Mouse (Mus musculus) G1E (cell line): ENCODE data around the gene Ly6f.

Source experiments
- CTCF ChIP-seq: IDR thresholded peaks from 2 replicates; pipeline ENCODE4 v1.5.1; 2012; ENCODE audit warnings: low read depth, low read length, inconsistent platforms, mixed read lengths
- POLR2AphosphoS5 ChIP-seq: IDR thresholded peaks from 2 replicates; pipeline ENCODE4 v1.6.1; 2012; ENCODE audit warnings: low read depth, low read length, inconsistent platforms; ENCODE audit not compliant: insufficient replicate concordance
- TAL1 ChIP-seq: conservative IDR thresholded peaks from 2 replicates; pipeline ENCODE4 v1.6.1; 2012; ENCODE audit warnings: low read depth, low read length, inconsistent platforms, mixed read lengths

GRCm38 (mm10) chr15:75306101-75306500 lies 37.9 kb downstream of the Ly6f start:
- no peak for TF ChIP-seq TAL1
- TF ChIP-seq CTCF = no peak
- no peak for TF ChIP-seq POLR2AphosphoS5
